Mouse (Mus musculus): Measurements from ENCODE around the gene Tsfm. TPM values are rescaled to one million over a fixed set of nuclear protein-coding genes. Genes with fewer than 3 reads are reported as not detected.

Tsfm gene
- polyA plus RNA-seq, 1 experiment from 2014 or later = 74.7 TPM

DNA sequence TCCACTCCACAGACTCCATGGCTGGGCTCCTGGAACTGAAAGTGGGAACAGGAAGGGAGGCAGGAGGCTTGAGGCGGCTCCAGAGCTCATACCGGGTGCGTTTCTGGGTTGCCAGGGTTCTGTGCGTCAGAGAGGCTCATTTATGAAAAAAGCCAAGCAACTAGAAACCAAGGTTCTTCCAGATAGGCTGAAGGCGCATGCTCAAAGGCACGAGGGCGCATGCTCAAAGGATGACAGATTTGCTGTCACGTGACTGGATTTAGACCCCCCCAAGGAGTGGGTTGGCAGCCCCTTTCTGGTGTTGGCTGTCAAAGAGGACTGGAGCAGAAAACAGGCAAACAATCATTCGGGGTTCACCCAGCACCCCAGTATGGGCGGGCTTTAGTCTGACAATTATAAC lies 68.9 kb downstream of the Tsfm start:
- H3K27ac ChIP-seq = peak overlapping the region; percentile 65
- 47% methylated on average over 10 of the region's 10 CpGs for WGBS

More for the DNA sequence above, 68.9 kb downstream of the Tsfm start:
- Histone ChIP-seq H3K9ac (no peak overlapping the region), H3K4me1 (peaks cover 29% of the 10 kb centered on the region), H3K9me3 (replicated peaks) (no peaks in the 10 kb centered on the region), H3K27me3 (peaks cover 3% of the 10 kb centered on the region; the same call in 1 of the 2 replicates), H3K4me2 (peak overlapping the region; percentile 19), H3K36me3 (ENCODE audit: poor library complexity, severe bottlenecking) (no peaks in the 10 kb centered on the region), H3K4me3 (no peak overlapping the region)
- ATAC-seq = peak; percentile 10; the same call in 1 of the 2 replicates

MicroRNAs within 50 kb of the gene (microRNA counts, 519-probe panel; counts per million panel counts)
- microRNA mmu-miR-26a = 2,614 counts per million, percentile 62 among the panel's probes with 10 or more counts
- 177 counts per million, percentile 53 among the panel's probes with 10 or more counts for microRNA mmu-miR-546

Small RNAs within 50 kb of the gene (microRNA-seq; reads per million reads assigned to microRNA genes)
- 44.3 reads per million, percentile 41 among the genes with 10 or more reads in this experiment for gene Mir26a-2
- gene Mir546 = not detected

Other genes with a start within 250 kb of the Tsfm start
- gene Atp23, start 129.5 kb downstream of the Tsfm start, polyA plus RNA-seq (2015; fragmentation: Nextera tagmentation; extraction: Ambion mirVana) = 9.0 and 9.9 TPM in 2 replicates
- gene Ctdsp2, start 52.1 kb downstream of the Tsfm start, polyA plus RNA-seq (2015; fragmentation: Nextera tagmentation; extraction: Ambion mirVana) = 27.8 and 30.9 TPM in 2 replicates
- 0.15 and 0.19 TPM in 2 replicates for gene Avil, start 30.1 kb downstream of the Tsfm start, polyA plus RNA-seq (2015; fragmentation: Nextera tagmentation; extraction: Ambion mirVana)
- gene Mettl1, start 10.6 kb upstream of the Tsfm start, polyA plus RNA-seq (2015; fragmentation: Nextera tagmentation; extraction: Ambion mirVana) = 29.3 and 30.0 TPM in 2 replicates
- gene Eef1akmt3, start 10.7 kb upstream of the Tsfm start, polyA plus RNA-seq (2015; fragmentation: Nextera tagmentation; extraction: Ambion mirVana) = 0.08 and 0.14 TPM in 2 replicates
- 0.06 TPM in 1 of 2 replicates, not detected in the other for gene Cyp27b1, start 17.4 kb upstream of the Tsfm start, polyA plus RNA-seq (2015; fragmentation: Nextera tagmentation; extraction: Ambion mirVana)
- 4.0 and 4.5 TPM in 2 replicates for gene March9, start 29.3 kb upstream of the Tsfm start, polyA plus RNA-seq (2015; fragmentation: Nextera tagmentation; extraction: Ambion mirVana)
- 2,414 and 2,431 TPM in 2 replicates for gene Cdk4, start 32.7 kb upstream of the Tsfm start, polyA plus RNA-seq (2015; fragmentation: Nextera tagmentation; extraction: Ambion mirVana)
- 133 and 141 TPM in 2 replicates for gene Tspan31, start 39.4 kb upstream of the Tsfm start, polyA plus RNA-seq (2015; fragmentation: Nextera tagmentation; extraction: Ambion mirVana)
- 1.5 and 1.7 TPM in 2 replicates for gene Agap2, start 44.4 kb upstream of the Tsfm start, polyA plus RNA-seq (2015; fragmentation: Nextera tagmentation; extraction: Ambion mirVana)
- gene Os9, start 90.3 kb upstream of the Tsfm start, polyA plus RNA-seq (2015; fragmentation: Nextera tagmentation; extraction: Ambion mirVana) = 94.8 and 101 TPM in 2 replicates
- gene B4galnt1, start 134.4 kb upstream of the Tsfm start, polyA plus RNA-seq (2015; fragmentation: Nextera tagmentation; extraction: Ambion mirVana) = 15.7 and 16.7 TPM in 2 replicates
- 0.93 and 1.1 TPM in 2 replicates for gene Slc26a10, start 149.8 kb upstream of the Tsfm start, polyA plus RNA-seq (2015; fragmentation: Nextera tagmentation; extraction: Ambion mirVana)
- gene Arhgef25, start 159.2 kb upstream of the Tsfm start, polyA plus RNA-seq (2015; fragmentation: Nextera tagmentation; extraction: Ambion mirVana) = 24.3 and 25.8 TPM in 2 replicates
- 150 and 155 TPM in 2 replicates for gene Dtx3, start 164.9 kb upstream of the Tsfm start, polyA plus RNA-seq (2015; fragmentation: Nextera tagmentation; extraction: Ambion mirVana)
- gene Pip4k2c, start 180.7 kb upstream of the Tsfm start, polyA plus RNA-seq (2015; fragmentation: Nextera tagmentation; extraction: Ambion mirVana) = 18.8 and 19.5 TPM in 2 replicates
- 45.4 and 47.6 TPM in 2 replicates for gene Kif5a, start 232.5 kb upstream of the Tsfm start, polyA plus RNA-seq (2015; fragmentation: Nextera tagmentation; extraction: Ambion mirVana)
- 262 and 282 TPM in 2 replicates for gene Dctn2, start 235.5 kb upstream of the Tsfm start, polyA plus RNA-seq (2015; fragmentation: Nextera tagmentation; extraction: Ambion mirVana)